Mouse (Mus musculus) cerebellum, adult 2 months (tissue): Measurements from ENCODE around the gene Ogn. TPM values are rescaled to one million over a fixed set of nuclear protein-coding genes. Genes with fewer than 3 reads are reported as not detected.

ENCODE experiments used
- DNase-seq, 2 experiments: peaks; one replicate each; pipeline ENCODE4 v3.0.0; 2021
- H3K27ac ChIP-seq: fragments of 200-500 bp; 2 replicates; pipeline ENCODE4 v1.5.1; 2012; ENCODE audit warnings: low read length, control low read depth, inconsistent platforms; ENCODE audit not compliant: insufficient read depth
- H3K27me3 ChIP-seq: fragments of 200-500 bp; 2 replicates; pipeline ENCODE4 v1.6.1; 2012; ENCODE audit warnings: inconsistent platforms, mild to moderate bottlenecking, low read length, moderate library complexity; ENCODE audit not compliant: control insufficient read depth, insufficient read depth
- H3K4me1 ChIP-seq: fragments of 200-500 bp; 2 replicates; pipeline ENCODE4 v1.6.1; 2011; ENCODE audit warnings: low read length; ENCODE audit not compliant: control insufficient read depth, insufficient read depth
- H3K4me3 ChIP-seq: fragments of 200-500 bp; replicated peaks from 2 replicates; pipeline ENCODE3; 2011; ENCODE audit warnings: mild to moderate bottlenecking, low read depth, low read length, control low read depth; ENCODE audit not compliant: insufficient read depth
- CTCF ChIP-seq: fragments of 200-500 bp; IDR thresholded peaks from 2 replicates; pipeline ENCODE4 v1.5.1; 2011; ENCODE audit warnings: low read depth, mild to moderate bottlenecking, control low read depth, low read length, moderate library complexity, borderline replicate concordance; ENCODE audit not compliant: insufficient read depth
- POLR2A ChIP-seq: fragments of 200-500 bp; IDR thresholded peaks from 2 replicates; pipeline ENCODE4 v1.6.1; 2011; ENCODE audit warnings: low read length, control low read depth, borderline replicate concordance; ENCODE audit not compliant: insufficient read depth
- WGBS: fragments of 180-500 bp; shearing (Covaris S2); methylation state at CpG from one replicate; pipeline ENCODE4 v1.1.7; 2018; 5-methylcytosine and 5-hydroxymethylcytosine counted together
- polyA plus RNA-seq: library from polyadenylated mRNA; depleted of rRNA; stranded (reverse); fragments of >200 nt; gene quantifications from 2 replicates; pipeline ENCODE4 v1.2.3, GENCODE M21; 2012; rRNA removed

The Ogn gene
- polyA plus RNA-seq, result 2.2 and 4.6 TPM in 2 replicates

DNA sequence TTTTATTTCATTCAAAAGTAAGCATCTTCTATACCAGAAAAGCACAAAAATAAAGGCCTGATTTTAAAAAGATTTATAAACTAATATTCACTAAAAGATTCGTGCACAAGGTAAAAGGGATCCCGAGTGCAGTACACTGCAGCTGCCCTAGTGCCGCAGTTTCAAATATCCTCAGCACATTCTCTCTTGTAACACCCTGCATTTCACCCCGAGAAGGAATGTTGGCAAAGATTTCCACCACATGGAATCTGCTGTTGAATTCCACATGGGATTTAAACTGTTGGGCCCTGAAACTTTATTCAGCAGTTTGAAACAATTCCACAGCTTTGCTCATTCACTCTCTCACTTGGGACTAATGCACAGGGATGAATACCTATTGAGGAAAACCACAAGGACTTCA, at the start of gene Ogn:
Gene Ogn (plus strand): TSS at position 333 of the 400 bp plus-strand sequence.
- 53% methylated on average over 4 of the region's 4 CpGs for WGBS
- Histone ChIP-seq H3K4me3 (no peak within 1 kb of the TSS), H3K27ac (no peak within 1 kb of the TSS), H3K27me3 (no peaks in the 10 kb centered on the region), H3K4me1 (no peaks in the 10 kb centered on the region)
- no peak for TF ChIP-seq POLR2A
- no peak for TF ChIP-seq CTCF
- no peak for DNase-seq

GRCm38 (mm10) chr13:49559185-49559584, 48.7 kb upstream of the Ogn start:
- no peak for TF ChIP-seq CTCF
- TF ChIP-seq POLR2A, result no peak
- no peak overlapping the region for H3K27ac ChIP-seq
- no peak overlapping the region for H3K4me3 ChIP-seq
- WGBS, result 32% methylated on average over 2 of the region's 2 CpGs
- DNase-seq, result no peak
- H3K4me1 ChIP-seq, result no peaks in the 10 kb centered on the region
- no peaks in the 10 kb centered on the region for H3K27me3 ChIP-seq

DNA sequence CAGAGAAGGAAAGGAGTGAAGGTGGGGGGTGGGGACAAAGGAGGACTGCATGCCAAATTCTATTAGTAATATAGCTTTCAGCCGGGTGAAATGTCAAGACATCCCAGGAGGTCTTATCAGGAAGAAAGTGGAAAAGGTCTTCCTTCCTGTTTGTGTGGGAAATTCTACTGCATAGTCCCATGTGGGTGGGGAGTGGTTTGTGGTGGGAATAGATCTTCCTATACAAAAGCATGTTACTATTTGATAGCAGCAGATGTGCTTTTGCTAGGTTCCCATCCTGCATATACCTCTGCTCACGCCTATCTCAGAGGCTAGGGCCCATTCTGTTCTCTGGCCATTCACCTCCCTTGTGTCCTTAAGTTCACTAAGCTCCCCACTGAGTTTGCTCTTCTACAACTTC, 47.0 kb upstream of the Ogn start:
- no peak for DNase-seq

DNA sequence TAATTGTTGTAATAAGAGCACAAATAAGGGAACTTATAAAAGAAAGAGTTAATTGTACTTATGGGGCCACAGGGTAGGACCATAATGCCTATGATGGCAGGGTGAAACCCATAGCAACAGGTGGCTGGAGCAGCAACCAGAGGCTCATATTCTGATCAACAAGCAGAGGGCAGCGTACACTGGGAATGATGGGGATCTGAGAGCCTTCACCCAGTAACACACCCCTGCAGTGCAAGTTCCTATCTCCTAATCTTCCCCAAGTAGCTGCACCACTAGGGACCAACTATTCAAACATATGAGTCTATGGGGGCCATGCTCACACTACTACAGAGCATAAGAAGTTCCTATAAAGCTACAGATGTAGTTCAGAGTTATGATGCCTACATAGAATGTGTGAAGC, 43.5 kb upstream of the Ogn start:
- Histone ChIP-seq H3K27me3 (no peaks in the 10 kb centered on the region), H3K27ac (no peak overlapping the region), H3K4me3 (no peak overlapping the region), H3K4me1 (no peaks in the 10 kb centered on the region)
- TF ChIP-seq POLR2A (no peak), CTCF (no peak)
- 86% methylated on average over 1 of the region's 1 CpGs for WGBS
- no peak for DNase-seq

More for the DNA sequence above, 47.0 kb upstream of the Ogn start:
- TF ChIP-seq POLR2A (no peak), CTCF (no peak)
- Histone ChIP-seq H3K4me1 (no peaks in the 10 kb centered on the region), H3K4me3 (no peak overlapping the region), H3K27ac (no peak overlapping the region), H3K27me3 (no peaks in the 10 kb centered on the region)
- 52% methylated on average over 2 of the region's 2 CpGs for WGBS

GRCm38 (mm10) chr13:49570371-49570770, 37.5 kb upstream of the Ogn start:
- Histone ChIP-seq H3K4me3 (no peak overlapping the region), H3K27me3 (no peaks in the 10 kb centered on the region), H3K27ac (no peak overlapping the region), H3K4me1 (no peaks in the 10 kb centered on the region)
- 74% methylated on average over 3 of the region's 3 CpGs for WGBS
- DNase-seq, result no peak
- TF ChIP-seq CTCF (no peak), POLR2A (no peak)

- DNase-seq, result no peak
- WGBS, result 90% methylated on average over 2 of the region's 2 CpGs
- TF ChIP-seq CTCF (no peak), POLR2A (no peak)
Observed at GRCm38 (mm10) chr13:49571418-49571817, 36.4 kb upstream of the Ogn start.

GRCm38 (mm10) chr13:49581541-49582530, 26.0 kb upstream of the Ogn start, which contains the start of gene Omd:
TSS of gene Omd (plus strand) at chr13:49582462.
- Histone ChIP-seq H3K4me1 (no peaks in the 10 kb centered on the region), H3K27me3 (no peaks in the 10 kb centered on the region), H3K27ac (no peak within 1 kb of the TSS), H3K4me3 (no peak within 1 kb of the TSS)
- 77% methylated on average over 8 of the region's 8 CpGs for WGBS
- DNase-seq, result no peak
- TF ChIP-seq CTCF (no peak), POLR2A (no peak)

More at GRCm38 (mm10) chr13:49571418-49571817, 36.4 kb upstream of the Ogn start:
- no peak overlapping the region for H3K27ac ChIP-seq
- H3K4me1 ChIP-seq, result no peaks in the 10 kb centered on the region
- no peak overlapping the region for H3K4me3 ChIP-seq
- no peaks in the 10 kb centered on the region for H3K27me3 ChIP-seq

DNA sequence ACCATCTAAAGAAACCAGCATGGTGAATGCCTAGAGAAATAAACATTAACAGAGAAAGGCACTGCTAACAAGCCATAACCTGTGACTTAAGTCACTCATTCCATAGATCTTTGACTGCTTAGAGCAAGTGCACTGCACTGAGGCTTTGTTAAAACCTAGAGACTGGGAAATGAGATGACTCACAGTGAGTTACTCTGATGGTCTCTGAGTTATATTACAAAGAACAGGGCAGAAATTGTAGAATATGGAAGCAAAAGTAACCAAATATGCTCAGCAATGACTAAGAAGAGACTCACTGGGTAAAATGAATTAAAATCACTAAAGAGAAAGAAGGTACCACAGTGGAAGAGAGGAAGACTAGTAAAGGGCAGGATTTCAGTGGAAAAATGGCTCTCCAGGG, 24.0 kb upstream of the Ogn start:
- DNase-seq, result no peak
- H3K27me3 ChIP-seq, result no peaks in the 10 kb centered on the region
- no peak overlapping the region for H3K27ac ChIP-seq
- TF ChIP-seq CTCF (no peak), POLR2A (no peak)
- no peaks in the 10 kb centered on the region for H3K4me1 ChIP-seq
- H3K4me3 ChIP-seq, result no peak overlapping the region
